Comparison of ENCODE assay signal across 8 mouse cellular contexts in genomic region chr3:28780994-28781393, GRCm38 (mm10). TPM values are rescaled to one million over a fixed set of nuclear protein-coding genes. Genes with fewer than 3 reads are reported as not detected.
DNase-seq lines count a peak whose midpoint lies in the region; ATAC-seq and TF ChIP-seq lines count a peak whose summit lies in the region.

TSS of gene Eif5a2 (plus strand) at chr3:28781276.

- H3K4me2 ChIP-seq in heart, embryonic 11.5 days: peak within 1 kb of the TSS; percentile 79
- H3K4me2 ChIP-seq in kidney, embryonic 15.5 days: peak within 1 kb of the TSS; percentile 99
- H3K4me2 ChIP-seq in limb, embryonic 15.5 days: peak within 1 kb of the TSS; percentile 99
- H3K4me2 ChIP-seq in midbrain, postnatal 0 days (ENCODE audit: low read depth, low read length, poor library complexity, severe bottlenecking): peak within 1 kb of the TSS; percentile 82

- H3K27ac ChIP-seq in heart, embryonic 11.5 days (ENCODE audit: low read depth, low read length): no peak within 1 kb of the TSS
- H3K27ac ChIP-seq in kidney, embryonic 15.5 days: no peak within 1 kb of the TSS
- peak within 1 kb of the TSS; percentile 38; the same call in 1 of the 2 replicates for H3K27ac ChIP-seq in limb, embryonic 15.5 days
- H3K27ac ChIP-seq in midbrain, postnatal 0 days (ENCODE audit: low read depth, low read length): no peak within 1 kb of the TSS

- DNase-seq in CD4-positive helper T cell, adult 2 months (ENCODE audit: low read depth, low spot score): peak; percentile 95
- DNase-seq in brain, embryonic 18.5 days (ENCODE audit: low read depth, low spot score): peak; percentile 79
- peak; percentile 97 for DNase-seq in midbrain, postnatal 0 days (ENCODE audit: low spot score)
- DNase-seq in spleen, postnatal 10 days (ENCODE audit: low spot score in 2 of 2): peak; percentile 83 to 96

- peak; percentile 98 for ATAC-seq in heart, embryonic 11.5 days (replicated peaks; ENCODE audit: insufficient number of reproducible peaks, low FRiP score, low TSS enrichment)
- ATAC-seq in kidney, embryonic 15.5 days (replicated peaks; ENCODE audit: low FRiP score): peak; percentile 99
- peak; percentile 95 for ATAC-seq in limb, embryonic 15.5 days (ENCODE audit: insufficient number of reproducible peaks, low FRiP score, low TSS enrichment, low read depth)
- peak; percentile 99 for ATAC-seq in midbrain, postnatal 0 days (ENCODE audit: low FRiP score)

- H3K36me3 ChIP-seq in erythroblast, embryonic 14.5 days (ENCODE audit: control insufficient read depth): peaks cover 28% of the 10 kb centered on the region
- H3K36me3 ChIP-seq in heart, embryonic 11.5 days (ENCODE audit: control insufficient read depth, insufficient read depth, low read length): no peaks in the 10 kb centered on the region
- H3K36me3 ChIP-seq in kidney, embryonic 15.5 days: no peaks in the 10 kb centered on the region
- H3K36me3 ChIP-seq in limb, embryonic 15.5 days: no peaks in the 10 kb centered on the region
- H3K36me3 ChIP-seq in midbrain, postnatal 0 days (ENCODE audit: insufficient read depth, low read length): no peaks in the 10 kb centered on the region

- H3K9me3 ChIP-seq in erythroblast, embryonic 14.5 days (ENCODE audit: control insufficient read depth, low read length): peaks cover 5% of the 10 kb centered on the region; the same call in 1 of the 2 replicates
- no peaks in the 10 kb centered on the region for H3K9me3 ChIP-seq in heart, embryonic 11.5 days (replicated peaks; ENCODE audit: control insufficient read depth, low read length)
- H3K9me3 ChIP-seq in kidney, embryonic 15.5 days (replicated peaks): no peaks in the 10 kb centered on the region
- no peaks in the 10 kb centered on the region for H3K9me3 ChIP-seq in limb, embryonic 15.5 days
- no peaks in the 10 kb centered on the region for H3K9me3 ChIP-seq in midbrain, postnatal 0 days (ENCODE audit: low read length)

- H3K4me3 ChIP-seq in erythroblast, embryonic 14.5 days (replicated peaks): peak within 1 kb of the TSS; percentile 89
- H3K4me3 ChIP-seq in heart, embryonic 11.5 days (ENCODE audit: low read depth, low read length): peak within 1 kb of the TSS; percentile 59
- peak within 1 kb of the TSS; percentile 65 for H3K4me3 ChIP-seq in kidney, embryonic 15.5 days (replicated peaks)
- H3K4me3 ChIP-seq in limb, embryonic 15.5 days: peak within 1 kb of the TSS; percentile 79
- H3K4me3 ChIP-seq in midbrain, postnatal 0 days (ENCODE audit: low read depth, low read length): peak within 1 kb of the TSS; percentile 60

- 2% methylated on average over 36 of the region's 46 CpGs for WGBS in heart, embryonic 11.5 days (ENCODE audit: insufficient replicate concordance)
- WGBS in kidney, embryonic 15.5 days: 3% methylated on average over 46 of the region's 46 CpGs
- 5% methylated on average over 27 of the region's 46 CpGs for WGBS in limb, embryonic 15.5 days
- under 1% methylated on average over 42 of the region's 46 CpGs for WGBS in midbrain, postnatal 0 days

- peak within 1 kb of the TSS; percentile 74 for H3K9ac ChIP-seq in heart, embryonic 11.5 days (ENCODE audit: low read depth, low read length)
- H3K9ac ChIP-seq in kidney, embryonic 15.5 days: peak within 1 kb of the TSS; percentile 80
- peak within 1 kb of the TSS; percentile 87 for H3K9ac ChIP-seq in limb, embryonic 15.5 days
- peak within 1 kb of the TSS; percentile 46 for H3K9ac ChIP-seq in midbrain, postnatal 0 days (replicated peaks; ENCODE audit: low read length, poor library complexity, severe bottlenecking)

- TF ChIP-seq CTCF in midbrain, postnatal 0 days (IDR thresholded peaks at IDR 0.05): no peak

- H3K4me1 ChIP-seq in erythroblast, embryonic 14.5 days (ENCODE audit: control insufficient read depth): peaks cover 67% of the 10 kb centered on the region
- no peaks in the 10 kb centered on the region for H3K4me1 ChIP-seq in heart, embryonic 11.5 days (ENCODE audit: control insufficient read depth, insufficient read depth, low read length)
- H3K4me1 ChIP-seq in kidney, embryonic 15.5 days: peaks cover 12% of the 10 kb centered on the region
- H3K4me1 ChIP-seq in limb, embryonic 15.5 days: peaks cover 10% of the 10 kb centered on the region
- no peaks in the 10 kb centered on the region for H3K4me1 ChIP-seq in midbrain, postnatal 0 days (ENCODE audit: insufficient read depth, low read length)

- H3K27me3 ChIP-seq in erythroblast, embryonic 14.5 days (ENCODE audit: control insufficient read depth): peaks cover 10% of the 10 kb centered on the region
- no peaks in the 10 kb centered on the region for H3K27me3 ChIP-seq in heart, embryonic 11.5 days (ENCODE audit: control insufficient read depth, insufficient read depth, low read length)
- H3K27me3 ChIP-seq in kidney, embryonic 15.5 days: no peaks in the 10 kb centered on the region
- no peaks in the 10 kb centered on the region for H3K27me3 ChIP-seq in limb, embryonic 15.5 days
- H3K27me3 ChIP-seq in midbrain, postnatal 0 days (ENCODE audit: insufficient read depth, low read length): no peaks in the 10 kb centered on the region

RNA-seq across cellular contexts. Expression of gene Eif5a2, which starts in this region (rescaled TPM):
- 0.05 and 0.10 TPM in 2 replicates for polyA plus RNA-seq in erythroblast, embryonic 14.5 days (2012)
- polyA plus RNA-seq in heart, embryonic 11.5 days (2014; fragmentation: Nextera tagmentation; extraction: Ambion mirVana): 14.1 and 19.3 TPM in 2 replicates
- polyA plus RNA-seq in kidney, embryonic 15.5 days (2015; fragmentation: Nextera tagmentation; extraction: Ambion mirVana): 7.4 and 8.0 TPM in 2 replicates
- polyA plus RNA-seq in limb, embryonic 15.5 days (2015; fragmentation: Nextera tagmentation; extraction: Ambion mirVana): 6.3 and 7.2 TPM in 2 replicates
- 23.7 and 24.5 TPM in 2 replicates for total RNA-seq in midbrain, postnatal 0 days (2014; rRNA removed)
- 9.0 and 9.2 TPM in 2 replicates for polyA plus RNA-seq in midbrain, postnatal 0 days (2015; fragmentation: Nextera tagmentation; extraction: Ambion mirVana)
